Mouse (Mus musculus) intestine, postnatal 0 days (tissue): ENCODE results near the gene Cox20. TPM values are rescaled to one million over a fixed set of nuclear protein-coding genes. Genes with fewer than 3 reads are reported as not detected.

ENCODE experiments used
- ATAC-seq: fragments of 200-750 bp; cut with Nextera tagmentation; 2 replicates; pipeline ENCODE4 v1.8.0; 2017; ENCODE audit warnings: mild to moderate bottlenecking, moderate TSS enrichment, moderate library complexity
- H3K27ac ChIP-seq: fragments of 300-500 bp; sonication (generic); 2 replicates; pipeline ENCODE4 v1.5.1; 2014; ENCODE audit warnings: mild to moderate bottlenecking, low read depth, low read length, moderate library complexity
- H3K27me3 ChIP-seq: fragments of 300-500 bp; sonication (generic); replicated peaks from 2 replicates; pipeline ENCODE4 v1.6.1; 2014; ENCODE audit warnings: low read length, mixed read lengths; ENCODE audit not compliant: control insufficient read depth, insufficient read depth
- H3K36me3 ChIP-seq: fragments of 300-500 bp; sonication (generic); 2 replicates; pipeline ENCODE4 v1.6.1; 2014; ENCODE audit warnings: mild to moderate bottlenecking, moderate library complexity; ENCODE audit not compliant: control insufficient read depth, insufficient read depth
- H3K4me1 ChIP-seq: fragments of 300-500 bp; sonication (generic); replicated peaks from 2 replicates; pipeline ENCODE4 v1.6.1; 2014; ENCODE audit warnings: antibody characterized with exemption, low read length, mixed read lengths; ENCODE audit not compliant: control insufficient read depth, insufficient read depth
- H3K4me2 ChIP-seq: fragments of 300-500 bp; sonication (generic); replicated peaks from 2 replicates; pipeline ENCODE4 v1.6.1; 2014; ENCODE audit warnings: low read depth, mild to moderate bottlenecking, moderate library complexity
- H3K4me3 ChIP-seq: fragments of 300-500 bp; sonication (generic); 2 replicates; pipeline ENCODE4 v1.5.1; 2014; ENCODE audit warnings: low read depth, low read length
- H3K9ac ChIP-seq: fragments of 300-500 bp; sonication (generic); 2 replicates; pipeline ENCODE4 v1.6.1; 2014; ENCODE audit warnings: mild to moderate bottlenecking, low read depth, low read length
- H3K9me3 ChIP-seq: fragments of 300-500 bp; sonication (generic); 2 replicates; pipeline ENCODE4 v1.6.1; 2016; ENCODE audit warnings: mixed run types; ENCODE audit not compliant: control insufficient read depth
- CTCF ChIP-seq: sonication (generic); IDR thresholded peaks from 2 replicates; pipeline ENCODE4 v1.5.1; 2016; ENCODE audit warnings: low read depth, mild to moderate bottlenecking, control low read depth, antibody characterized with exemption, moderate library complexity
- WGBS: fragments of 180-500 bp; shearing (Covaris S2); extraction: QIAGEN DNeasy Blood & Tissue Kit; methylation state at CpG from one replicate; pipeline ENCODE4 v1.1.7; 2014; 5-methylcytosine and 5-hydroxymethylcytosine counted together
- polyA plus RNA-seq: library from polyadenylated mRNA; unstranded; fragments of >200 nt; fragmentation: Nextera tagmentation; extraction: Ambion mirVana; gene quantifications from 2 replicates; pipeline ENCODE4 v1.2.1, GENCODE M21; 2015

Cox20 gene
- polyA plus RNA-seq, 1 experiment from 2014 or later = 148 TPM

DNA sequence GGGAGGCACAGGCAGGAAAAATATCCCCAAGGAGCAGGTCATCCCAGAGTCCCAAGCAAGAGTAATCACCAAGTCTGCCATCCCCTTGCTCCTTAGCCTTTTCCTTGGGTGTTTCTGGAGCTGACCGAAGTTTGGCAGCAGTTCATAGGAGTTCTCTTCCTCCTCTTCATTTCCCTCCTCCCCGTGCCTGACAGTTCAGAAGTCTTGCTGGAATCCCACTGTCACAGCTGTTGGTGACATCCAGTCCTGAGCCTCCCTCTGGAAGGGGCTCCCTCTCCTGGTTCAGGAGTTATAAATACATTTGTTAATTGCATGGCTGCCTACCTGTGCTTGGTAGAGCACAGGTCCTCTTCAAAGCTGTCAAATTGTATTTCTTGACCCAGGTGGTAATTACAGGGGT is 9.4 kb upstream of the Cox20 start:
- TF ChIP-seq CTCF = 0 out of 2 replicates have a peak, but pooled peaks have one; percentile 8
- H3K27me3 ChIP-seq = no peaks in the 10 kb centered on the region

DNA sequence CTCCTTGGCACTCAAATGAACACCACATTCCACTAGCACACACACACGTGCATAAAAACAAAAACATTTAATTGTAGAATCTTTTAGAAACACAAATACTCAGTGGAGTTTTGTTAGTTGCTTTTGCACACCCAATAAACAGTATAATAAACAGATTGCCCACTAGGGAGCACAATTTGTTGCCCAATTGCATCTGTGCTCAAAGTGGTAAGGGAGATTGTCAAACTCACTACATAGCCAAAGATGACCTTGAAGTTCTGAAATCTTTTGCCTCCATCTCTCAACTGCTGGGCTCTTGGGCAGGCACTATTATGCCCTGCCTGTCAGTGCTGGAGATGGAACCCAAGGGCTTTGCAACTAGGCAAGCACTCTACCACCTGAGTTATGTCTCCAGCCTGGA is 8.8 kb upstream of the Cox20 start:
- no peaks in the 10 kb centered on the region for H3K27me3 ChIP-seq
- H3K27ac ChIP-seq = no peak overlapping the region
- no peak overlapping the region for H3K9ac ChIP-seq
- H3K4me2 ChIP-seq = no peak overlapping the region
- peak; percentile 17; the same call in 1 of the 2 replicates for TF ChIP-seq CTCF
- H3K36me3 ChIP-seq = no peaks in the 10 kb centered on the region
- WGBS = 79% methylated on average over 1 of the region's 1 CpGs
- no peaks in the 10 kb centered on the region for H3K9me3 ChIP-seq
- no peak overlapping the region for H3K4me3 ChIP-seq
- no peak for ATAC-seq
- no peaks in the 10 kb centered on the region for H3K4me1 ChIP-seq

More for the DNA sequence above, 9.4 kb upstream of the Cox20 start:
- no peak overlapping the region for H3K9ac ChIP-seq
- H3K4me1 ChIP-seq = no peaks in the 10 kb centered on the region
- no peaks in the 10 kb centered on the region for H3K9me3 ChIP-seq
- WGBS = 57% methylated on average over 2 of the region's 2 CpGs
- no peak for ATAC-seq
- no peak overlapping the region for H3K4me2 ChIP-seq
- H3K4me3 ChIP-seq = no peak overlapping the region
- H3K27ac ChIP-seq = no peak overlapping the region
- H3K36me3 ChIP-seq = no peaks in the 10 kb centered on the region

DNA sequence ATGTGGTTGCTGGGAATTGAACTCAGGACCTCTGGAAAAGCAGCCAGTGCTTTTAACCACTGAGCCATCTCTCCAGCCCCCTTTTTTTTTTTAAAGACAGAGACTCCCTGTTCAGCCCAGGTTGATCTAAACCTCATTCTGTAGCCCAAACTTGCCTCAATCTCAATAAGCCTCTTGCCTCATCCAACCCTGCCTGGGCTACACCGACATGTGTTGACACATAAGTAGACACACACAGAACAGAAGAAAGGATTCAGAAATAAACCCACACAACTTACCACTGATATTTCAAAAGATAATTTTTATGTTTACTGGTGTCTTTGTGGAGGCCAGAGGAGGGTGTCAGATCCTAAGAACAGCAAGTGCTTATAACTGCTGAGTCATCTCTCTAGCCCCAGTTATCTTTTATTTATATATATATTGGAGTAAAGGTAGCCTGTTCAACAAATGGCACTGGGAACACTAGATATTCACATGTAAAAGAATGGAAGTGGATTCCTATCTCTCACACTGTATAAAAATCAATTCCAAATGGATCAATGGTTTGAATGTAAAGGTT is 5.8 kb upstream of the Cox20 start:
- H3K9ac ChIP-seq = no peak overlapping the region
- H3K4me2 ChIP-seq = no peak overlapping the region
- no peaks in the 10 kb centered on the region for H3K27me3 ChIP-seq
- no peaks in the 10 kb centered on the region for H3K36me3 ChIP-seq
- WGBS = 86% methylated on average over 1 of the region's 1 CpGs
- TF ChIP-seq CTCF = no peak
- ATAC-seq = no peak
- no peak overlapping the region for H3K27ac ChIP-seq
- H3K4me3 ChIP-seq = no peak overlapping the region
- H3K4me1 ChIP-seq = no peaks in the 10 kb centered on the region
- no peaks in the 10 kb centered on the region for H3K9me3 ChIP-seq

DNA sequence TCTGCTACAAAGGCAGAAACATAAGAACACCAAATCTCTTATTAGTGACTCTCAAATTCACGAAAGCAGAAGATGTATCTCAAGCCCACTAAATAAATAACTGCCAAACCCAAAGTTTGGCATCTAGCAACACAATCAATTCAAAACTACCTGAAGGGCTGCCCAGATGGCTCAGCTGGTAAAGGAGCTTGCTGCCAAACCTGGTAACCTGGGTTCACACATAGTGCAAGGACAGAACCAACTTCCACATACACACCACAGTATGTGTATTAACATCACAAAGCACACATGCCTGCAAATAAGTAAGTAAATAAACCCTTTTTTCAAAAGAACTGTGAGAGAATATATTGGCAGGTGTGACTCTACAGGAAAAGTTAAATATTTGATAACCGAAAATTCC is 4.7 kb upstream of the Cox20 start:
- no peaks in the 10 kb centered on the region for H3K4me1 ChIP-seq
- 89% methylated on average over 2 of the region's 2 CpGs for WGBS
- no peak for ATAC-seq
- H3K9ac ChIP-seq = no peak overlapping the region
- no peak overlapping the region for H3K4me2 ChIP-seq
- no peaks in the 10 kb centered on the region for H3K36me3 ChIP-seq
- TF ChIP-seq CTCF = no peak
- no peak overlapping the region for H3K4me3 ChIP-seq
- no peak overlapping the region for H3K27ac ChIP-seq
- no peaks in the 10 kb centered on the region for H3K9me3 ChIP-seq
- H3K27me3 ChIP-seq = no peaks in the 10 kb centered on the region

DNA sequence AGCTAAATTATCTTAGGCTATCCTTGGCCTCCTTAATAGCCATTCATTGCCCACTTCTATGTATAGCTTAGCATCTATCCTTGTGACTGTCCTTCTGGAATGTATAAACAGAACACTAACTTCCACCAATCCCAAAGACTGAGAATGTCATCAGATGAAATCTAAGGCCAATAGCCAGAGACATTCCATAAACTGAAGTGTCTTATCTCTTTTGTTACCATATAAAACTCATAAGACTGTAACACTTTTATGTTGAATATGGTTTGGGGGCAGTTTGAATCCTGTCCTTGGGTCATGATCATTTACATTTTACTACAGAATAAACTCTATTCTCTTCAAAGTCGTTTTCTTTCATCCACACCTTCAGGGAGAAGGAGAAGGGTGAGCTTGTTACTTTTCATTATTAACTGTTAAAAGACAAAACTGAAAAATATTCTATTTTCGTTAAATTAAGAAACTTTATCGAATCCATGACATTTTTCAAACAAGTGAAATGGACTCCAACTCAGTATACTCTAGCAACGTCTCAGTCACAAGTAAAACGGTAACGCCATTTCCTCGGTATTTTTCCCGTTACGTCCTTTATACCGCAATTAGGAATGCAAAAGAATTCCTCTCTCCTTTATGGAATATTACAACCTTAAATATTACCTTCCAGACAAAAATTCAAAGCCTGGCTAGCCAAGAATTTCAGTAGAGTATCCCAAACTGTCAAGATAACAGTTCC is 1.5 kb upstream of the Cox20 start:
- 32% methylated on average over 10 of the region's 10 CpGs for WGBS
- Histone ChIP-seq H3K9ac (peak overlapping the region; percentile 90), H3K9me3 (no peaks in the 10 kb centered on the region), H3K4me1 (0 out of 2 replicates have a peak, but pooled peaks cover 2% of the 10 kb centered on the region), H3K4me3 (peak overlapping the region; percentile 65), H3K4me2 (peak overlapping the region; percentile 69), H3K36me3 (peaks cover 16% of the 10 kb centered on the region), H3K27ac (peak overlapping the region; percentile 100; the same call in 1 of the 2 replicates), H3K27me3 (no peaks in the 10 kb centered on the region)
- ATAC-seq = no peak
- TF ChIP-seq CTCF = no peak

DNA sequence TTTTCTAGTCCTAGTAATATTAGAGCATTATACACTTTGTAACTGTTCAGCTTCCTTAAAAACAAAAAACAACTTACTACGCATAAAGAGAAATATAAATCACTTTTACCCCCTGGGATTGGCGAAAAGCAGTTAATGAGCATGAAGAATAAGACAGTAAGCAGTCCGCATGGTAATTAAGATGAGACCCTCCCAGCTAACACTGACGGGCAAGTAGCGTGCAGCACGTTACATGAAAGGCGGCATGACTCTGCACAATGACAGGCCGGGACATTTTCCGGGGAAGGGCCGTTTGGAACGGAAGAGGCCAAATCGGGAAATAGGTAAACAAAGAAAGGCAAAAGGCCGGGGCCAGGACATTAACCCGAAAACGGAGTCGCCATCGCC is 935 bp upstream of the Cox20 start:
- Histone ChIP-seq H3K4me2 (peak overlapping the region; percentile 69), H3K36me3 (peaks cover 21% of the 10 kb centered on the region), H3K27me3 (no peaks in the 10 kb centered on the region), H3K9ac (peak overlapping the region; percentile 90), H3K27ac (peak overlapping the region; percentile 100), H3K4me1 (0 out of 2 replicates have a peak, but pooled peaks cover 2% of the 10 kb centered on the region), H3K4me3 (peak overlapping the region; percentile 65), H3K9me3 (no peaks in the 10 kb centered on the region)
- no peak for TF ChIP-seq CTCF
- peak; percentile 60 for ATAC-seq
- WGBS = under 1% methylated on average over 17 of the region's 17 CpGs
